Mouse (Mus musculus): ENCODE measurements around the gene Setd3.

The Setd3 gene

DNA sequence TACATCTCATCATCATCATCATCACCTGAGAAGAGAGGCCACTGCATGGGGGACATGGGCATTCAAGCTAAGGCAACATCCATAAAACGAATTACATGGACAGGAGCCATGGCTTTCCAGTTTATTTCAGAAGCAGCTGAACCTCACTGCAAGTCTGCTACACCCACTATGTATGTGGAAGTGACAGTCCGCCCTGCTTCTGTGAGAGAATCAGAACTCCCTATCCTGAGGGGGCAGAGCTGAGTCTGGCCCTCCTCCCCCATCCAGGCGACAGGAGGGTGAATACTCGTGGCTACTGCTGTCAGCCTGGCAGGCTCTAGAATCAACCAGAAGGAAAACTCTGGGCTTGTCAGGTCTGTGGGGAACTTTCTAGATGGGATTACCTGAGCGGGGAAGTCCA lies 106.2 kb downstream of the Setd3 start:
- no peak for DNase-seq (ENCODE audit: low read depth, low spot score)

DNA sequence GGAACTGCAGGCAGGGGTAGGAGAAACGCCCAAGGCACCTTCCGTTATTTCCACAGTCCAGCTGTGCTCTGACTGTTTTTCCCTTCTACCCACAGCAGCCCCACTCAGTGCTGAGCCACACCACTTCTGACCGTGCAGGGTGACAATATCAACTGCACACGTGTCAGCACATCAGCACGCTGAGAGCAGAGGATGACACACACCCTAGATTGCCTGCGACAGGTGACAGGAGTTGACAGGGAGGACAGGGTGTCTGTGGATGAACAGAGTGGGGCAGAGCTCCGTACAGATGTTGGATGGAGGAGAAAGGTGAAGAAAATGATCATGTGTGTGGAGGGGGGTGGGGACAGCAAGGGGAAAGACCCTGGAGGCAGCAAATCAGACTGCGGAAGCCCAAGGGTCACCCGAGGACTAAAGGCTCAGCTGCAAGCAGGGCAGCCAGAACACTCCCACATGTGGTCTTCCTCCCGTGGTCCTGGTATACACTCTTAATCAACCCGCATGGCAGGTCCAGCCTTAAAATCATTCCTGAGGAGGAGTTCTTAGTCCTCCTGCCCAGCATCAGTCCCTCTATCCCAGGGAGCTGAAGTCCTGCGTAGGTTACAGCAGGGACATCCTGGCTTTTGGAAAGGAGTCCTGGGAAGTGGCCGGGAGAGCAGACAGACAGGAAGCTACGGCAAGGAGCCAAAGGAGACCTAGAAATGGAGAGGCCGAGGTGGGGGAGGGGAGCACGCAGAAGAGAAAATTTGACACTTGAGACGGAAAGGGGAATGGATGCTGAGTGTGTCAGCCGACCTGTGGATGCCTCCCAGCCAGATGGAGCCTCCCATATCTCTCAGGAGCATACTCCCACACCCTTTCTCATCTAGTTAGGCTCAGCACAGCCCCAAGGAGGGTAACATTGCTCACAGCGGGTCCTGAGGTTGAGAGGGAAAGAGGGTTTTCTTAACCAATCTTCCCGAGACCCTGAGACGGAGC lies 108.1 kb downstream of the Setd3 start:
- no peak for DNase-seq (ENCODE audit: low read depth, low spot score)

DNA sequence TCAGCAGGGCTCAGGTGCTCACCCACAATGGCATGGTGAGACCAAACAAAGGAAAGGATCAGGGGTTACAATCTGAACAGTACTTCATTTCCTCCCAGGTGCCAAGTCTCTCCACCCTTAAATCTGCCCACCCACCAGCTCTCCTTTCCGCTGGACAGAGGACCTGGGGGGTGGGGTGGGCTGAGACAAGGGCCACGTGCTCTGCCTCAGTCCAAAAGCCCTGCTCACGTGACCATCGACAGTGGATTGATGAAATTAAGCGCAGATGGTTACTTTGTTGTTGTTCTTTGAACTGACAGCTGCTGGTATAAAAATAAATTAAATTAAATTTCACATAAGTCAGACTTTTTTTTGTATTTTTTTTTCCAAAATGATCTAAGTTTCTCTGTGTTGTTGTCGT lies 109.6 kb downstream of the Setd3 start:
- DNase-seq (ENCODE audit: low read depth, low spot score): no peak

- no peak for DNase-seq (ENCODE audit: low read depth, low spot score)
Observed at GRCm38 (mm10) chr12:108067811-108068375, 111.2 kb downstream of the Setd3 start.

DNA sequence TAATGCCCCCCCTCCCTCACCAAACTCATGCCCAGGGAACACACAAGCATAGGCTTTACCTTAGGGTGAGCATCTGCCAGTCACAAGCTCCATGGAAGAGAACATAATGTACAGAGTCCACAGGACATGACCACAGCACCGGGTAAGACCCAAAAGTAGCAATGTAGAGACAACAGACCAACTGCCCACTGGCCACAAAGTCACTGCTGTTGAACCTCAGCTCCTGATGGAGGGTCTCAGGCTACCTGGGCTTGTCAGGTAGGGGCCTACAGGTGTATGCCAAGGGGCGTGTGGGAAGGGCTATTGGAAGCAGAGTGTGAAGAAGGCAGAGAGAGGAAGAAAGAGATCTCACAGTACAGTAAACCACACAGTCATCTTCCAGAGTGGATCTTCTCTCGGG lies 111.9 kb downstream of the Setd3 start:
- no peak for DNase-seq (ENCODE audit: low read depth, low spot score)

DNA sequence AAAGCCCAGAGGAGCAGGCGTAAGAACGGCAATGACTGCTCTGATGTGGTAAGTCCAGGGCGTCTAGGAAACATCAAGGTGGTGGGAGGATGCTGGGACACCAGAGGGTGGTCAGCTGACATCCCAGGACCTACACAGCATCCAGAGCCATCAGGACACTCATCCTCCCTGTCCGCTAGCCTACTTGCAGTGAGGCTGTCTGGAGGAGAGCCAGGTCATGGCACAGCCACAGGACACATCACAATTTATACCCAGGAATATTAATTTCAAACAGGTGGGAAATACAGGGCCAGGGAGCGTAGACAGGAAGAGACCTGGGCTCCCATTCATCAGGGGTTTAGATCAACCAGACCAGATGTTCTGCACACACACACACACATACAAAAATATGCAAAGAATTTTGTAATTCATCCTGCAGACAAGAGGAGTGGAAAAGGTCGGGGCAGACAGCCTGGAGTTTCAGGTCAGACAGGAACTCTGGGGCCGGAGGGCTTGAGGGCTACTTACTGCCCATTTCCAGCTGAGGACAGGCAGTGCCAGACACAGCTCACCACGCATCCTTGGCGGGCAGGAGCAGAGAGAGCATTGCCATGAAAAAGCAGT lies 114.6 kb downstream of the Setd3 start:
- DNase-seq (ENCODE audit: low read depth, low spot score): no peak

DNA sequence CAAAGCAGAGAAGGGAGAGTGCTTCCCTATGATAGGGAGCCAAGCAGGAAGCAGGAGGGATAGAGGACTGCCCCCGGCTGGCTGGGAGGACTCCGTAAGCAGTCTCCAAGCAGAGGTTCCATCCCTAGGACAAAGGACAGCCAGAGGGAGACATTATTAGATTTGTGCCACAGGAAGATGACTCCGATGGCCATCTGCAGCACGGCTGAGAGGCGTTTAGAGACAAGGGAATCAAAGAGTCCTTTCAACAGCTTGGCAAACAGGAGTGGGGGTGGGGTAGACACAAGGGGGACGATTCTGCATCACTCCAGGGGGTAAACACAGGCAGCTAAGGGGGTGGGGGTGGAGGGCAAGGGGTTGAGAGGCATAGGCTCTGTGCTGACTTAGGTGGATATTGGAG lies 115.1 kb downstream of the Setd3 start:
- no peak for DNase-seq (ENCODE audit: low read depth, low spot score)

DNA sequence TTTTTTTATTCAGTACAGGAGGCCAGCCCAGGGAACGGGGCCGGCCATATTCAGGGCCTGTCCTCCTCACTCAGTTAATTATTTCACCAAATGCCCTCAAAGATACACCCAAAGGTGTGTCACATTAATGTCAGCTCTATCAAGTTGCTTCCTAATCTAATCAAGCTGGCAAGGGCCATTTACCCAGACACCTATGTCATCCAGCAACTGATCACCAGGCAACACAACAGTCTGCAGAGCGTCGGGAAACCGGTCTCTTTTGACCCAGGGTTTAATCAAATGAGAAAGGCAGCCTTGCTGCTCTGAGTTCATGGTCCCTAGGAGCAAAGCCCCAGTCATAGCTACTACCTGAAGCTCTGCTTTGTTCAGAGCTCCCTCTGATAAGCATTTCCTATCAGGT lies 117.0 kb downstream of the Setd3 start:
- DNase-seq (ENCODE audit: low read depth, low spot score): no peak

GRCm38 (mm10) chr12:108061661-108062060 lies 117.5 kb downstream of the Setd3 start:
- no peak for DNase-seq (ENCODE audit: low read depth, low spot score)
